Mouse (Mus musculus) lung, postnatal 0 days (tissue): ENCODE data around the gene Gm20403. TPM values are rescaled to one million over a fixed set of nuclear protein-coding genes. Genes with fewer than 3 reads are reported as not detected.
A peak's percentile ranks its signal among the peaks of the same experiment; 100 is the strongest.
"Not testable (repeated sequence)": the region's sequence is repeated elsewhere in the genome, so short reads cannot be mapped to it uniquely, and the experiment has no call there.

ENCODE experiments used
- ATAC-seq: fragments of 200-750 bp; cut with Nextera tagmentation; 2 replicates; pipeline ENCODE4 v1.8.0; 2017; ENCODE audit warnings: moderate library complexity
- DNase-seq: peaks from one replicate; pipeline ENCODE4 v3.0.0-alpha.2; 2016; ENCODE audit warnings: low spot score
- H3K27ac ChIP-seq: fragments of 300-500 bp; sonication (generic); 2 replicates; pipeline ENCODE4 v1.5.1; 2014; ENCODE audit warnings: antibody characterized with exemption, mild to moderate bottlenecking, low read length, mixed read lengths
- H3K27me3 ChIP-seq: fragments of 300-500 bp; sonication (generic); replicated peaks from 2 replicates; pipeline ENCODE4 v1.6.1; 2014; ENCODE audit warnings: low read length, mixed read lengths; ENCODE audit not compliant: insufficient read depth
- H3K36me3 ChIP-seq: fragments of 300-500 bp; sonication (generic); 2 replicates; pipeline ENCODE4 v1.6.1; 2014; ENCODE audit warnings: low read length, mixed read lengths; ENCODE audit not compliant: insufficient read depth
- H3K4me1 ChIP-seq: fragments of 300-500 bp; sonication (generic); 2 replicates; pipeline ENCODE4 v1.6.1; 2014; ENCODE audit warnings: antibody characterized with exemption, low read depth, low read length, mixed read lengths; ENCODE audit not compliant: insufficient read depth
- H3K4me2 ChIP-seq: fragments of 300-500 bp; sonication (generic); replicated peaks from 2 replicates; pipeline ENCODE4 v1.6.1; 2014; ENCODE audit warnings: low read depth, mild to moderate bottlenecking, low read length, moderate library complexity, mixed read lengths
- H3K4me3 ChIP-seq: fragments of 300-500 bp; sonication (generic); 2 replicates; pipeline ENCODE4 v1.5.1; 2014; ENCODE audit warnings: low read depth, low read length
- H3K9ac ChIP-seq: fragments of 300-500 bp; sonication (generic); replicated peaks from 2 replicates; pipeline ENCODE4 v1.6.1; 2014; ENCODE audit warnings: low read depth, mild to moderate bottlenecking
- H3K9me3 ChIP-seq: fragments of 300-500 bp; sonication (generic); 2 replicates; pipeline ENCODE4 v1.6.1; 2016; ENCODE audit warnings: low read length, mixed read lengths
- CTCF ChIP-seq: IDR thresholded peaks from 2 replicates; pipeline ENCODE4 v1.5.1; 2016; ENCODE audit warnings: antibody characterized with exemption, mild to moderate bottlenecking
- EP300 ChIP-seq: IDR thresholded peaks from 2 replicates; pipeline ENCODE4 v1.6.1; 2016; ENCODE audit warnings: antibody characterized with exemption, mild to moderate bottlenecking, control low read depth
- WGBS: fragments of 180-500 bp; shearing (Covaris S2); extraction: QIAGEN DNeasy Blood & Tissue Kit; methylation state at CpG from one replicate; pipeline ENCODE4 v1.1.7; 2014; 5-methylcytosine and 5-hydroxymethylcytosine counted together
- polyA plus RNA-seq: library from polyadenylated mRNA; unstranded; fragments of >200 nt; fragmentation: Nextera tagmentation; extraction: Ambion mirVana; gene quantifications from 2 replicates; pipeline ENCODE4 v1.2.1, GENCODE M21; 2015

The Gm20403 gene
- polyA plus RNA-seq, 1 experiment from 2014 or later = not detected

- no peaks in the 10 kb centered on the region for H3K9me3 ChIP-seq
- DNase-seq (no peak), ATAC-seq (no peak)
- no peaks in the 10 kb centered on the region for H3K4me1 ChIP-seq
- H3K9ac ChIP-seq = no peak overlapping the region
- no peaks in the 10 kb centered on the region for H3K27me3 ChIP-seq
- WGBS = 89% methylated on average over 5 of the region's 5 CpGs
- H3K36me3 ChIP-seq = no peaks in the 10 kb centered on the region
- H3K4me3 ChIP-seq = no peak overlapping the region
- H3K4me2 ChIP-seq = no peak overlapping the region
- no peak overlapping the region for H3K27ac ChIP-seq
- TF ChIP-seq EP300 (no peak), CTCF (no peak)
Measured at GRCm38 (mm10) chr12:55003843-55004242, 17.5 kb upstream of the Gm20403 start.

DNA sequence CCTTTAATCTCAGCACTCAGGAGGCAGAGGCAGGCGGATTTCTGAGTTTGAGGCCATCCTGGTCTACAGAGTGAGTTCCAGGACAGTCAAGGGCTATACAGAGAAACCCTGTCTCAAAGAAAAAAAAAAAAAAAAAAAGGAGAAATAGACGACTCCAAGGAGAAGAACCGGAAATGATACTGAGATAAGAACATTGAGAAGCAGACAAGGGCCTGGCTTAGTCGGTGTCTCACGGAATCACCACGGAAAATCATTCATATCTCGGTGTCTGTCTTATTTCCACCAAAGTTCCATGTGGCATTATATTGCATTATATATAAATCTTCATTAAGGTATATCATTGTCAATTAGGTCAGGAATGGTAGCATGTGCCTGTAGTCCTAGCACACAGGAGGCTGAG lies 16.2 kb upstream of the Gm20403 start:
- DNase-seq, H3K9ac ChIP-seq, H3K36me3 ChIP-seq, H3K27ac ChIP-seq, H3K9me3 ChIP-seq, H3K4me2 ChIP-seq, H3K4me3 ChIP-seq, H3K4me1 ChIP-seq, H3K27me3 ChIP-seq, ATAC-seq: not testable (repeated sequence)
- 79% methylated on average over 7 of the region's 7 CpGs for WGBS

- Histone ChIP-seq H3K9me3 (no peaks in the 10 kb centered on the region), H3K9ac (no peak overlapping the region), H3K27ac (no peak overlapping the region), H3K4me1 (no peaks in the 10 kb centered on the region), H3K4me2 (no peak overlapping the region), H3K4me3 (no peak overlapping the region), H3K36me3 (no peaks in the 10 kb centered on the region), H3K27me3 (no peaks in the 10 kb centered on the region)
- DNase-seq (peak; percentile 55), ATAC-seq (peak; percentile 46)
- no peak for TF ChIP-seq CTCF
- TF ChIP-seq EP300 = no peak
- WGBS = 67% methylated on average over 14 of the region's 14 CpGs
Measured at GRCm38 (mm10) chr12:54999016-54999690, 12.8 kb upstream of the Gm20403 start.

DNA sequence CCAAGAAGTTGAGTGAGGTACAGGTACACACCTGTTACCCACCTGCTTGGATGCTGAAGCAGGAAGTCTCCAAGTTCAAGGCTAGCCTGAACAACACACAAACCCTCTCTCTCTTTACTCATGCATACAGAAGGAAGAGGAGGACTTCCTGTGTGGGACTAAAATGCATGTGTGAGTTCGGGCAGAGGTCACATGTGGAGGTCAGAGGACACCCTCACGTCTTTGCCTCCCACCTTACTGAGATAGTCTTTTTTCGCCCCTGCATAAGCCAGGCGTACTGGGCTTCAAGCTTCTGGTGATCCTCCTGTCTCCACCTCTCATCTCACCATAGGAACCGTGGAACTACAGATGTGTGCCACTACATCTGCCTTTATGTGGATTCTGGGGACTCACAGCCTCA lies 12.1 kb upstream of the Gm20403 start:
- TF ChIP-seq EP300 (no peak), CTCF (no peak)
- Histone ChIP-seq H3K27ac (no peak overlapping the region), H3K36me3 (no peaks in the 10 kb centered on the region), H3K4me1 (no peaks in the 10 kb centered on the region), H3K4me3 (no peak overlapping the region), H3K4me2 (no peak overlapping the region), H3K9ac (no peak overlapping the region), H3K9me3 (no peaks in the 10 kb centered on the region), H3K27me3 (no peaks in the 10 kb centered on the region)
- WGBS = 65% methylated on average over 5 of the region's 5 CpGs
- no peak for DNase-seq
- ATAC-seq = no peak

- DNase-seq (no peak), ATAC-seq (no peak)
- Histone ChIP-seq H3K4me1 (no peaks in the 10 kb centered on the region), H3K4me2 (no peak overlapping the region), H3K27ac (no peak overlapping the region), H3K27me3 (no peaks in the 10 kb centered on the region), H3K9me3 (no peaks in the 10 kb centered on the region), H3K4me3 (no peak overlapping the region), H3K9ac (no peak overlapping the region), H3K36me3 (no peaks in the 10 kb centered on the region)
- TF ChIP-seq EP300 = no peak
- TF ChIP-seq CTCF = no peak
- WGBS = 83% methylated on average over 6 of the region's 6 CpGs
Measured at GRCm38 (mm10) chr12:54996979-54997474, 10.7 kb upstream of the Gm20403 start.

GRCm38 (mm10) chr12:54995965-54996364 lies 9.6 kb upstream of the Gm20403 start:
- peak; percentile 19 for DNase-seq
- H3K27me3 ChIP-seq = no peaks in the 10 kb centered on the region
- no peaks in the 10 kb centered on the region for H3K4me1 ChIP-seq
- ATAC-seq = no peak
- no peaks in the 10 kb centered on the region for H3K9me3 ChIP-seq
- no peak overlapping the region for H3K27ac ChIP-seq
- TF ChIP-seq EP300 = no peak
- H3K4me2 ChIP-seq = no peak overlapping the region
- no peak overlapping the region for H3K4me3 ChIP-seq
- H3K36me3 ChIP-seq = no peaks in the 10 kb centered on the region
- 54% methylated on average over 3 of the region's 3 CpGs for WGBS
- H3K9ac ChIP-seq = no peak overlapping the region

DNA sequence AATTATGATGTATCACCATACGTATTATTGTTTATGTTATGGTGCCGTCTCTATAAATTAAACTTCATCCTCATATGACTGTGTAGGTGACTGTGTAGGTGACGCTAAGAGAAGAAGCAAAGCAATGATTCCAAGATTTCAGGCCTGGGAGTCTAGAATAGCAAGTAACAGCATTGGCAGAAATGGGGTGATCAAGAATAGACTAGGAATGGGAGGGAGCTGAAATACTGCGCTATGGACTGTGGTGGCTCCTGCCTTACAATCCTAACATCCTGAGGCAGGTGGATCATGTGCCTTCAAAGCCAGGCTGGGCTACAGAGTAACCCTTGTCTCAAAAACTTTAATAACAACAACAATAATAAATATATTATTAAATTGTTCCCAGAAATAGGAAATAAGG lies 8.1 kb upstream of the Gm20403 start:
- TF ChIP-seq CTCF (no peak), EP300 (no peak)
- DNase-seq = no peak
- H3K36me3 ChIP-seq = no peaks in the 10 kb centered on the region
- no peak for ATAC-seq
- no peak overlapping the region for H3K4me2 ChIP-seq
- no peaks in the 10 kb centered on the region for H3K9me3 ChIP-seq
- no peak overlapping the region for H3K27ac ChIP-seq
- no peaks in the 10 kb centered on the region for H3K4me1 ChIP-seq
- no peaks in the 10 kb centered on the region for H3K27me3 ChIP-seq
- WGBS = 68% methylated on average over 4 of the region's 4 CpGs
- no peak overlapping the region for H3K9ac ChIP-seq
- H3K4me3 ChIP-seq = no peak overlapping the region
